Mouse (Mus musculus) thymus, adult 2 months (tissue): Measurements from ENCODE around the gene Map3k6.

Source experiments
- CTCF ChIP-seq: fragments of 200-500 bp; IDR thresholded peaks from 2 replicates; pipeline ENCODE4 v1.5.1; 2012; ENCODE audit warnings: mild to moderate bottlenecking, control low read depth, low read length, moderate library complexity, borderline replicate concordance; ENCODE audit not compliant: control insufficient read depth, poor library complexity, insufficient read depth; ENCODE audit errors: extremely low read depth
- POLR2A ChIP-seq: fragments of 200-500 bp; IDR thresholded peaks from 2 replicates; pipeline ENCODE4 v1.6.1; 2012; ENCODE audit warnings: mild to moderate bottlenecking, low read length, control low read depth, moderate library complexity; ENCODE audit not compliant: control insufficient read depth, poor library complexity, insufficient read depth; ENCODE audit errors: extremely low read depth

GRCm38 (mm10) chr4:133257798-133258408, 17.3 kb downstream of the Map3k6 start:
- TF ChIP-seq POLR2A: no peak
- no peak for TF ChIP-seq CTCF
